9 mouse cellular contexts compared by ENCODE assay signal in the genomic region with DNA sequence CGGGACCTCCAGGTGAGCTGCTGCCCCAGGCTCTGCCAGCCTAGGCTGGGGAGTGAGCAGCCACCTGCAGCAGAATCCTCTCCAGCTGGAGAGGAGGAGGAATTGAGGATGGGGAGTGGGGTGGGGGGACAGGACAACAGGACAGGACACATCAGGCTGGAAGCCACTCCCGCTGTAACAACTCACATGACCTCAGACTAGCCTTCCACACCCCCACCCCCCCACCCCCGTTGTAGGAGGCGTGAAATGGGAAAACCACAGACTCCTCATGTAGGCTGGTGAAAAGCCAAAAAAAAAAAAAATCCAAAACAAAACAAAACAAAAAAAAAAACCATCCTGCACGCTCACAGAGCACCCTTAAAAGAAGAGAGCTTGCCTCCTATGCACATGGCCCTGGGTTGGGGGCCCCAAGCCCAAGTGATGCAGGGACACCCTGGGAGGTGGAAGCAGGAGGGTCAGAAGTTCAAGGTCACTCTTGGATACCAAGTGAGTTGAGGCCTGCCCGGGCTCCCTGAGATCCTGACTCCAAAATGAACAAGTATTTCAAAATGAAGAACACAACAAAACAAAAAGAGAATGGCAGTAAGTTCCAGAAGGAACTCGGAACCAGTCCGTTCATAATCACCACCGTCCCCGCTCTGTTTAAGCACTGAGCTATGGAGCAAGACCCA. TPM values are rescaled to one million over a fixed set of nuclear protein-coding genes. Genes with fewer than 3 reads are reported as not detected.
A peak's percentile ranks its signal among the peaks of the same experiment; 100 is the strongest.
DNase-seq lines count a peak whose midpoint lies in the region; ATAC-seq and TF ChIP-seq lines count a peak whose summit lies in the region.
"Had no signal": no experiment of that assay in that cellular context is flagged by ENCODE, and none has a peak within 500 bp of the region (broad histone marks: within the 10 kb centered on the region; RNA-seq: fewer than 3 reads in every experiment).

No protein-coding gene starts in this region.

- no peak overlapping the region for H3K9ac ChIP-seq in midbrain, postnatal 0 days (replicated peaks; ENCODE audit: low read length, poor library complexity, severe bottlenecking)
- H3K9ac ChIP-seq in embryonic facial prominence, embryonic 13.5 days = peak overlapping the region; percentile 54
- H3K9ac ChIP-seq in stomach, embryonic 16.5 days (ENCODE audit: low read length) = peak overlapping the region; percentile 59

- ATAC-seq in midbrain, postnatal 0 days (ENCODE audit: low FRiP score) = no peak
- ATAC-seq in embryonic facial prominence, embryonic 13.5 days (ENCODE audit: insufficient number of reproducible peaks, insufficient read depth, low FRiP score, low TSS enrichment, low read depth) = no peak
- no peak for ATAC-seq in stomach, embryonic 16.5 days (ENCODE audit: insufficient read depth, low FRiP score)

- peaks cover 60% of the 10 kb centered on the region for H3K4me1 ChIP-seq in heart, embryonic 10.5 days
- peaks cover 44% of the 10 kb centered on the region for H3K4me1 ChIP-seq in midbrain, embryonic 10.5 days
- H3K4me1 ChIP-seq in midbrain, postnatal 0 days (ENCODE audit: insufficient read depth, low read length) = 0 out of 2 replicates have a peak, but pooled peaks cover 6% of the 10 kb centered on the region
- peaks cover 48% of the 10 kb centered on the region for H3K4me1 ChIP-seq in embryonic facial prominence, embryonic 13.5 days
- peaks cover 36% of the 10 kb centered on the region for H3K4me1 ChIP-seq in stomach, embryonic 16.5 days (ENCODE audit: control insufficient read depth, insufficient read depth, low read length)

- 64% methylated on average over 10 of the region's 10 CpGs for WGBS in heart, embryonic 10.5 days
- 63% methylated on average over 10 of the region's 10 CpGs for WGBS in midbrain, embryonic 10.5 days
- whole genome bisulfite sequencing in midbrain, postnatal 0 days = 70% methylated on average over 10 of the region's 10 CpGs
- 35% methylated on average over 10 of the region's 10 CpGs for whole genome bisulfite sequencing in embryonic facial prominence, embryonic 13.5 days
- 72% methylated on average over 10 of the region's 10 CpGs for WGBS in stomach, embryonic 16.5 days

- no peaks in the 10 kb centered on the region for H3K9me3 ChIP-seq in heart, embryonic 10.5 days
- no peaks in the 10 kb centered on the region for H3K9me3 ChIP-seq in midbrain, embryonic 10.5 days (replicated peaks)
- no peaks in the 10 kb centered on the region for H3K9me3 ChIP-seq in midbrain, postnatal 0 days (ENCODE audit: low read length)
- H3K9me3 ChIP-seq in embryonic facial prominence, embryonic 13.5 days = no peaks in the 10 kb centered on the region
- H3K9me3 ChIP-seq in stomach, embryonic 16.5 days (replicated peaks; ENCODE audit: control insufficient read depth, low read length) = no peaks in the 10 kb centered on the region

- DNase-seq in heart, embryonic 10.5 days (ENCODE audit: low spot score) = no peak
- no peak for DNase-seq in heart, postnatal 4 days
- no peak for DNase-seq in midbrain, embryonic 10.5 days (ENCODE audit: low spot score)
- DNase-seq in midbrain, postnatal 0 days (ENCODE audit: low spot score) = no peak
- no peak for DNase-seq in spleen, adult 12 weeks (ENCODE audit: low spot score)
- no peak for DNase-seq in adrenal gland, postnatal 4 days (ENCODE audit: low spot score in 2 of 2)
- DNase-seq: heart, postnatal 14 days had no signal

- peak overlapping the region; percentile 86 for H3K27ac ChIP-seq in heart, embryonic 10.5 days
- peak overlapping the region; percentile 80 for H3K27ac ChIP-seq in midbrain, embryonic 10.5 days (replicated peaks)
- no peak overlapping the region for H3K27ac ChIP-seq in midbrain, postnatal 0 days (ENCODE audit: low read depth, low read length)
- H3K27ac ChIP-seq in embryonic facial prominence, embryonic 13.5 days = peak overlapping the region; percentile 86
- H3K27ac ChIP-seq in stomach, embryonic 16.5 days (ENCODE audit: low read length) = peak overlapping the region; percentile 60; the same call in 1 of the 2 replicates

- peaks cover 13% of the 10 kb centered on the region for H3K27me3 ChIP-seq in heart, embryonic 10.5 days (ENCODE audit: insufficient read depth, poor library complexity, severe bottlenecking)
- H3K27me3 ChIP-seq in midbrain, embryonic 10.5 days (ENCODE audit: low read depth, poor library complexity, severe bottlenecking) = peaks cover 26% of the 10 kb centered on the region
- no peaks in the 10 kb centered on the region for H3K27me3 ChIP-seq in midbrain, postnatal 0 days (ENCODE audit: insufficient read depth, low read length)
- H3K27me3 ChIP-seq in embryonic facial prominence, embryonic 13.5 days = no peaks in the 10 kb centered on the region
- H3K27me3 ChIP-seq in stomach, embryonic 16.5 days (ENCODE audit: control insufficient read depth, insufficient read depth, low read length) = no peaks in the 10 kb centered on the region

- no peak overlapping the region for H3K4me3 ChIP-seq in heart, embryonic 10.5 days
- peak overlapping the region; percentile 38; the same call in 1 of the 2 replicates for H3K4me3 ChIP-seq in midbrain, embryonic 10.5 days
- H3K4me3 ChIP-seq in midbrain, postnatal 0 days (ENCODE audit: low read depth, low read length) = no peak overlapping the region
- H3K4me3 ChIP-seq in embryonic facial prominence, embryonic 13.5 days = no peak overlapping the region
- H3K4me3 ChIP-seq in stomach, embryonic 16.5 days (replicated peaks; ENCODE audit: low read length) = no peak overlapping the region

- H3K4me2 ChIP-seq in midbrain, postnatal 0 days (ENCODE audit: low read depth, low read length, poor library complexity, severe bottlenecking) = no peak overlapping the region
- H3K4me2 ChIP-seq in embryonic facial prominence, embryonic 13.5 days = peak overlapping the region; percentile 50
- H3K4me2 ChIP-seq in stomach, embryonic 16.5 days (ENCODE audit: low read depth, low read length) = peak overlapping the region; percentile 13; the same call in 1 of the 2 replicates

- no peaks in the 10 kb centered on the region for H3K36me3 ChIP-seq in heart, embryonic 10.5 days
- H3K36me3 ChIP-seq in midbrain, embryonic 10.5 days = no peaks in the 10 kb centered on the region
- no peaks in the 10 kb centered on the region for H3K36me3 ChIP-seq in midbrain, postnatal 0 days (ENCODE audit: insufficient read depth, low read length)
- no peaks in the 10 kb centered on the region for H3K36me3 ChIP-seq in embryonic facial prominence, embryonic 13.5 days
- no peaks in the 10 kb centered on the region for H3K36me3 ChIP-seq in stomach, embryonic 16.5 days (ENCODE audit: control insufficient read depth, insufficient read depth, low read length)

- no peak for TF ChIP-seq CTCF in midbrain, postnatal 0 days (IDR thresholded peaks at IDR 0.05)

RNA-seq across cellular contexts. Expression of a gene that starts 10.8 kb away (rescaled TPM):
- 4.0 and 6.8 TPM in 2 replicates for polyA plus RNA-seq in heart, embryonic 10.5 days (2016; fragmentation: Nextera tagmentation; extraction: Ambion mirVana)
- total RNA-seq in heart, postnatal 4 days (2021) = 10 to 100 TPM; 46.8 to 52.4 TPM
- 2.8 and 3.4 TPM in 2 replicates for polyA plus RNA-seq in midbrain, embryonic 10.5 days (2016; fragmentation: Nextera tagmentation; extraction: Ambion mirVana)
- total RNA-seq in midbrain, postnatal 0 days (2014; rRNA removed) = 57.3 and 82.4 TPM in 2 replicates
- 3.9 and 5.3 TPM in 2 replicates for polyA plus RNA-seq in midbrain, postnatal 0 days (2015; fragmentation: Nextera tagmentation; extraction: Ambion mirVana)
- 4.6 and 5.7 TPM in 2 replicates for polyA plus RNA-seq in embryonic facial prominence, embryonic 13.5 days (2015; fragmentation: Nextera tagmentation; extraction: Ambion mirVana)
- polyA plus RNA-seq in stomach, embryonic 16.5 days (2015; fragmentation: Nextera tagmentation; extraction: Ambion mirVana) = 6.7 and 7.0 TPM in 2 replicates
- total RNA-seq in adrenal gland, postnatal 4 days (2021) = 10 to 100 TPM; 43.8 to 46.4 TPM

RNA-seq across cellular contexts. Expression of a gene that starts 17.5 kb away (rescaled TPM):
- polyA plus RNA-seq in heart, embryonic 10.5 days (2016; fragmentation: Nextera tagmentation; extraction: Ambion mirVana) = 2.9 TPM in 2 replicates
- 1 to 10 TPM; 7.5 to 8.2 TPM for total RNA-seq in heart, postnatal 4 days (2021)
- polyA plus RNA-seq in midbrain, embryonic 10.5 days (2016; fragmentation: Nextera tagmentation; extraction: Ambion mirVana) = 1.0 and 1.3 TPM in 2 replicates
- 4.5 and 4.7 TPM in 2 replicates for total RNA-seq in midbrain, postnatal 0 days (2014; rRNA removed)
- polyA plus RNA-seq in midbrain, postnatal 0 days (2015; fragmentation: Nextera tagmentation; extraction: Ambion mirVana) = 0.39 and 0.90 TPM in 2 replicates
- polyA plus RNA-seq in embryonic facial prominence, embryonic 13.5 days (2015; fragmentation: Nextera tagmentation; extraction: Ambion mirVana) = 3.8 and 4.0 TPM in 2 replicates
- polyA plus RNA-seq in stomach, embryonic 16.5 days (2015; fragmentation: Nextera tagmentation; extraction: Ambion mirVana) = 15.0 and 16.7 TPM in 2 replicates
- total RNA-seq in adrenal gland, postnatal 4 days (2021) = 10 to 100 TPM; 13.6 to 19.4 TPM
